Mouse (Mus musculus) hematopoietic multipotent progenitor cell, adult 10-12 weeks (in vitro differentiated cells): ENCODE measurements around the gene Skint10. TPM values are rescaled to one million over a fixed set of nuclear protein-coding genes. Genes with fewer than 3 reads are reported as not detected.

Experiments
- polyA plus RNA-seq: library from polyadenylated mRNA; stranded (reverse); fragments of >175 nt; gene quantifications from 2 replicates; pipeline ENCODE4 v1.2.3, GENCODE M21; 2012; ENCODE audit warnings: low replicate concordance

Gene Skint10
- polyA plus RNA-seq: not detected in 2 replicates

GRCm38 (mm10) chr4:112774766-112775165 is at the start of gene Skint10:
Gene Skint10, minus strand, starts transcription at chr4:112774866.

Other genes with a start within 250 kb of the Skint10 start
- not detected in 2 replicates for gene Skint2, start 217.7 kb downstream of the Skint10 start, polyA plus RNA-seq